Mouse (Mus musculus): ENCODE results near the gene Rin3. TPM values are rescaled to one million over a fixed set of nuclear protein-coding genes. Genes with fewer than 3 reads are reported as not detected.

The Rin3 gene
- total and polyA plus RNA-seq, 2 experiments from 2014 or later: 1.7 to 3.2 TPM

DNA sequence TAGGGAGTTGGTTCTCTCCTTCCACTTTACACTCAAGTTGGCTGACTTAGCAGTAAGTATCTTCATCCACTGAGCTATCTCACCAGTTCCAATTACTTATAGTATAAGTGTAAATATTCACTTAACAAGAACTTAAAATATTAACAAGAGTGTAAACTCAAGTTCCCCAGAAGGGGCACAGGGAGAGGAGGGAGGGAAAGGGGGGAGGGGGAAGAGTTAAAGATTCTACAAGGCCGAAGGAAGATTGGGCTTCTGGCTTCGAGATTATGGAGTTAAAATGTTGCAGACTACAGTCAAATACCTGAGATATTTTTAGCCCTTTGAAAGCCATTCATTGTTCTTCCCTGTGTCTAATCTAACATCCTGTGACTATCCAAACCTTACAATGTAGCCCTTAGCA, 141.6 kb downstream of the Rin3 start:
- Histone ChIP-seq H3K36me3 (ENCODE audit: insufficient read depth, low read length) (peaks cover 22% of the 10 kb centered on the region; the same call in 1 of the 2 replicates), H3K4me1 (ENCODE audit: insufficient read depth, low read length) (no peaks in the 10 kb centered on the region), H3K27me3 (ENCODE audit: insufficient read depth, low read length) (no peaks in the 10 kb centered on the region), H3K27ac (no peak overlapping the region), H3K4me2 (ENCODE audit: low read depth, low read length) (no peak overlapping the region), H3K9me3 (ENCODE audit: low read length) (no peaks in the 10 kb centered on the region), H3K4me3 (ENCODE audit: low read length) (no peak overlapping the region), H3K9ac (replicated peaks; ENCODE audit: low read length) (no peak overlapping the region)
- DNase-seq (ENCODE audit: low spot score): no peak
- TF ChIP-seq CTCF (IDR thresholded peaks at IDR 0.05; ENCODE audit: low read depth): no peak
- 88% methylated on average over 2 of the region's 2 CpGs for WGBS
- ATAC-seq: no peak

GRCm38 (mm10) chr12:102425048-102425578, 142.3 kb downstream of the Rin3 start:
- H3K27ac ChIP-seq: no peak overlapping the region
- H3K9me3 ChIP-seq (ENCODE audit: low read length): no peaks in the 10 kb centered on the region
- ATAC-seq: no peak
- H3K4me3 ChIP-seq (ENCODE audit: low read length): no peak overlapping the region
- 88% methylated on average over 4 of the region's 4 CpGs for WGBS
- no peak for DNase-seq (ENCODE audit: low spot score)
- TF ChIP-seq CTCF (IDR thresholded peaks at IDR 0.05; ENCODE audit: low read depth): no peak
- H3K4me1 ChIP-seq (ENCODE audit: insufficient read depth, low read length): no peaks in the 10 kb centered on the region
- H3K9ac ChIP-seq (replicated peaks; ENCODE audit: low read length): no peak overlapping the region
- H3K4me2 ChIP-seq (ENCODE audit: low read depth, low read length): no peak overlapping the region
- no peaks in the 10 kb centered on the region for H3K27me3 ChIP-seq (ENCODE audit: insufficient read depth, low read length)
- H3K36me3 ChIP-seq (ENCODE audit: insufficient read depth, low read length): peaks cover 22% of the 10 kb centered on the region; the same call in 1 of the 2 replicates

- Histone ChIP-seq H3K36me3 (ENCODE audit: insufficient read depth, low read length) (peaks cover 22% of the 10 kb centered on the region; the same call in 1 of the 2 replicates), H3K9me3 (ENCODE audit: low read length) (no peaks in the 10 kb centered on the region), H3K4me1 (ENCODE audit: insufficient read depth, low read length) (no peaks in the 10 kb centered on the region), H3K9ac (replicated peaks; ENCODE audit: low read length) (no peak overlapping the region), H3K27ac (no peak overlapping the region), H3K4me2 (ENCODE audit: low read depth, low read length) (no peak overlapping the region), H3K27me3 (ENCODE audit: insufficient read depth, low read length) (no peaks in the 10 kb centered on the region), H3K4me3 (ENCODE audit: low read length) (no peak overlapping the region)
- TF ChIP-seq CTCF (IDR thresholded peaks at IDR 0.05; ENCODE audit: low read depth): no peak
- WGBS: 96% methylated on average over 7 of the region's 7 CpGs
- no peak for DNase-seq (ENCODE audit: low spot score)
- no peak for ATAC-seq
Measured at GRCm38 (mm10) chr12:102426285-102426684, 143.4 kb downstream of the Rin3 start.

- no peaks in the 10 kb centered on the region for H3K36me3 ChIP-seq (ENCODE audit: insufficient read depth, low read length)
- no peaks in the 10 kb centered on the region for H3K9me3 ChIP-seq (ENCODE audit: low read length)
- 91% methylated on average over 4 of the region's 5 CpGs for WGBS
- ATAC-seq: no peak
- H3K27me3 ChIP-seq (ENCODE audit: insufficient read depth, low read length): no peaks in the 10 kb centered on the region
- no peak for DNase-seq (ENCODE audit: low spot score)
- no peak overlapping the region for H3K27ac ChIP-seq
- no peak overlapping the region for H3K4me2 ChIP-seq (ENCODE audit: low read depth, low read length)
- no peak overlapping the region for H3K9ac ChIP-seq (replicated peaks; ENCODE audit: low read length)
- no peak for TF ChIP-seq CTCF (IDR thresholded peaks at IDR 0.05; ENCODE audit: low read depth)
- no peaks in the 10 kb centered on the region for H3K4me1 ChIP-seq (ENCODE audit: insufficient read depth, low read length)
- H3K4me3 ChIP-seq (ENCODE audit: low read length): no peak overlapping the region
Measured at GRCm38 (mm10) chr12:102429656-102430055, 146.8 kb downstream of the Rin3 start.

- 85% methylated on average over 4 of the region's 4 CpGs for WGBS
- H3K4me2 ChIP-seq (ENCODE audit: low read depth, low read length): no peak overlapping the region
- no peak overlapping the region for H3K4me3 ChIP-seq (ENCODE audit: low read length)
- TF ChIP-seq CTCF (IDR thresholded peaks at IDR 0.05; ENCODE audit: low read depth): no peak
- no peaks in the 10 kb centered on the region for H3K36me3 ChIP-seq (ENCODE audit: insufficient read depth, low read length)
- DNase-seq (ENCODE audit: low spot score) (no peak), ATAC-seq (no peak)
- no peaks in the 10 kb centered on the region for H3K27me3 ChIP-seq (ENCODE audit: insufficient read depth, low read length)
- no peaks in the 10 kb centered on the region for H3K4me1 ChIP-seq (ENCODE audit: insufficient read depth, low read length)
- no peak overlapping the region for H3K27ac ChIP-seq
- no peaks in the 10 kb centered on the region for H3K9me3 ChIP-seq (ENCODE audit: low read length)
- H3K9ac ChIP-seq (replicated peaks; ENCODE audit: low read length): no peak overlapping the region
Measured at GRCm38 (mm10) chr12:102430228-102430627, 147.4 kb downstream of the Rin3 start.

- Histone ChIP-seq H3K4me1 (ENCODE audit: insufficient read depth, low read length) (no peaks in the 10 kb centered on the region), H3K27ac (no peak overlapping the region), H3K9ac (replicated peaks; ENCODE audit: low read length) (no peak overlapping the region), H3K36me3 (ENCODE audit: insufficient read depth, low read length) (no peaks in the 10 kb centered on the region), H3K27me3 (ENCODE audit: insufficient read depth, low read length) (no peaks in the 10 kb centered on the region), H3K4me3 (ENCODE audit: low read length) (no peak overlapping the region), H3K9me3 (ENCODE audit: low read length) (no peaks in the 10 kb centered on the region), H3K4me2 (ENCODE audit: low read depth, low read length) (no peak overlapping the region)
- WGBS: 83% methylated on average over 12 of the region's 12 CpGs
- TF ChIP-seq CTCF (IDR thresholded peaks at IDR 0.05; ENCODE audit: low read depth): no peak
- ATAC-seq (no peak), DNase-seq (ENCODE audit: low spot score) (no peak)
Measured at GRCm38 (mm10) chr12:102432238-102432637, 149.4 kb downstream of the Rin3 start.

DNA sequence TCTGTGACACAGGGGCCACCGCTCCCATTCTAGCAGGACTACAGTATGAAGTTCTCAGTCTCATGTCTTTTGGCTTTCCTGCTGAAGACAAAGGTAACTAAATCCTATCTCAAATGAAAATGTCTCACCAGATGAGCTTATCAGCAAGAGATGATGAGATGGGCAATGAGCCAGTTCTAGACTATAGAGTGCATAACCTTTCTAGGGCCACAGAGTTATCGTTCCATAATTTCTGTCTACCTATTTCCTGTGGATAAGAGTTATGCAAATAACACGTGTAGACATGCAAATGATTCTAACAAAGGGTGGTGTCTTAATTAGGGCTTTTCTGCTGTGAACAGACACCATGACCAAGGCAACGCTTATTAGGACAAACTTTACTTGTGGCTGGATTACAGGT, 151.3 kb downstream of the Rin3 start:
- no peak for ATAC-seq
- Histone ChIP-seq H3K4me2 (ENCODE audit: low read depth, low read length) (no peak overlapping the region), H3K27me3 (ENCODE audit: insufficient read depth, low read length) (no peaks in the 10 kb centered on the region), H3K36me3 (ENCODE audit: insufficient read depth, low read length) (no peaks in the 10 kb centered on the region), H3K27ac (no peak overlapping the region), H3K4me3 (ENCODE audit: low read length) (no peak overlapping the region), H3K9ac (replicated peaks; ENCODE audit: low read length) (no peak overlapping the region), H3K4me1 (ENCODE audit: insufficient read depth, low read length) (peaks cover 5% of the 10 kb centered on the region; the same call in 1 of the 2 replicates), H3K9me3 (ENCODE audit: low read length) (no peaks in the 10 kb centered on the region)
- no peak for TF ChIP-seq CTCF (IDR thresholded peaks at IDR 0.05; ENCODE audit: low read depth)
- WGBS: 87% methylated on average over 4 of the region's 4 CpGs
- no peak for DNase-seq (ENCODE audit: low spot score)
